Mouse (Mus musculus) layer of hippocampus, adult 8-10 months (tissue): ENCODE results near the gene Galnt18. TPM values are rescaled to one million over a fixed set of nuclear protein-coding genes. Genes with fewer than 3 reads are reported as not detected.
A peak's percentile ranks its signal among the peaks of the same experiment; 100 is the strongest.

Experiments
- DNase-seq, 2 experiments: peaks; one replicate each; pipeline ENCODE4 v3.0.0; 2022; ENCODE audit warnings: low spot score in 2 of 2
- total RNA-seq, 4 experiments: library from RNA; stranded (reverse); gene quantifications; 2 replicates each; pipeline ENCODE4 v1.2.4; 2022

Galnt18 gene
- total RNA-seq, 4 experiments from 2014 or later, result 47.4 to 55.6 (median 53.4) TPM

GRCm38 (mm10) chr7:111772398-111772797 lies 7.4 kb downstream of the Galnt18 start:
- DNase-seq, result no peak

- DNase-seq, result no peak
Measured at GRCm38 (mm10) chr7:111771251-111771801, 8.5 kb downstream of the Galnt18 start.

- DNase-seq, result no peak
Measured at GRCm38 (mm10) chr7:111770585-111770984, 9.2 kb downstream of the Galnt18 start.

- DNase-seq, result no peak
Measured at GRCm38 (mm10) chr7:111766145-111766767, 13.5 kb downstream of the Galnt18 start.

- no peak for DNase-seq
Measured at GRCm38 (mm10) chr7:111762754-111763153, 17.0 kb downstream of the Galnt18 start.

- peak; percentile 51 to 67 for DNase-seq
Measured at GRCm38 (mm10) chr7:111748571-111749071, 31.2 kb downstream of the Galnt18 start.

- DNase-seq, result no peak
Measured at GRCm38 (mm10) chr7:111744770-111745169, 35.0 kb downstream of the Galnt18 start.

- no peak for DNase-seq
Measured at GRCm38 (mm10) chr7:111741595-111741994, 38.2 kb downstream of the Galnt18 start.

- DNase-seq, result no peak
Measured at GRCm38 (mm10) chr7:111740091-111740490, 39.7 kb downstream of the Galnt18 start.

GRCm38 (mm10) chr7:111739371-111739765 lies 40.4 kb downstream of the Galnt18 start:
- DNase-seq, result no peak

GRCm38 (mm10) chr7:111738456-111739370 lies 41.1 kb downstream of the Galnt18 start:
- DNase-seq, result no peak

- DNase-seq, result no peak
Measured at GRCm38 (mm10) chr7:111737426-111737825, 42.4 kb downstream of the Galnt18 start.

- peak; percentile 33 to 44 for DNase-seq
Measured at GRCm38 (mm10) chr7:111736365-111736764, 43.4 kb downstream of the Galnt18 start.

- no peak for DNase-seq
Measured at GRCm38 (mm10) chr7:111730346-111731269, 49.2 kb downstream of the Galnt18 start.

- no peak for DNase-seq
Measured at GRCm38 (mm10) chr7:111726928-111727327, 52.8 kb downstream of the Galnt18 start.

GRCm38 (mm10) chr7:111724730-111725129 lies 55.0 kb downstream of the Galnt18 start:
- no peak for DNase-seq

- DNase-seq, result no peak
Measured at GRCm38 (mm10) chr7:111724004-111724403, 55.8 kb downstream of the Galnt18 start.

GRCm38 (mm10) chr7:111721308-111721698 lies 58.5 kb downstream of the Galnt18 start:
- no peak for DNase-seq

- peak; percentile 68 to 75 for DNase-seq
Measured at GRCm38 (mm10) chr7:111720511-111721307, 59.1 kb downstream of the Galnt18 start.

GRCm38 (mm10) chr7:111718900-111719299 lies 60.9 kb downstream of the Galnt18 start:
- no peak for DNase-seq
